Mouse (Mus musculus): ENCODE measurements at regions not wholly inside any gene's neighbourhood (a gene's known extent, or its start where the extent isn't known, plus 50 kb on each side); places are given as distances from the start of the nearest gene placed in this dataset.

- Histone ChIP-seq H3K4me3 (ENCODE audit: insufficient read depth in 1 of 2, low read depth in 1 of 2, low read length in 2 of 2, poor library complexity in 1 of 2, severe bottlenecking in 1 of 2) (no peak overlapping the region), H3K9ac (ENCODE audit: insufficient read depth, low read depth, low read length, poor library complexity, severe bottlenecking) (no peak overlapping the region), H3K4me1 (ENCODE audit: control insufficient read depth in 2 of 2, insufficient read depth in 2 of 2, low read length in 2 of 2, poor library complexity in 1 of 2) (no peaks in the 10 kb centered on the region), H3K9me3 (ENCODE audit: control insufficient read depth, insufficient read depth, low read depth, low read length) (no peaks in the 10 kb centered on the region), H3K27ac (ENCODE audit: insufficient read depth, low read depth, low read length, poor library complexity, severe bottlenecking) (no peak overlapping the region), H3K36me3 (ENCODE audit: control insufficient read depth, insufficient read depth, low read length, poor library complexity, severe bottlenecking) (no peaks in the 10 kb centered on the region)
- in situ Hi-C loops (cut with MboI; ENCODE audit: low sequenced_read_pairs in 2 of 2, unreplicated experiment in 2 of 2), result no loop called here
- TF ChIP-seq HCFC1 (IDR thresholded peaks at IDR 0.05; ENCODE audit: borderline replicate concordance, insufficient read depth, low read length) (no peak), ZC3H11A (IDR thresholded peaks at IDR 0.05; ENCODE audit: borderline replicate concordance, low read depth, low read length) (no peak), MAFK (IDR thresholded peaks at IDR 0.05; ENCODE audit: insufficient read depth, low read depth, low read length) (no peak), ZNF384 (IDR thresholded peaks at IDR 0.05; ENCODE audit: low read depth, low read length) (no peak), CHD2 (IDR thresholded peaks at IDR 0.05; ENCODE audit: low read depth, low read length) (no peak)
- no peak for DNase-seq (ENCODE audit: low read depth, low spot score)
Observed at GRCm38 (mm10) chr3:115509658-115510057, 205.2 kb downstream of the S1pr1 start.

GRCm38 (mm10) chr3:115497420-115497819, 217.5 kb downstream of the S1pr1 start:
- in situ Hi-C loops (cut with MboI; ENCODE audit: low sequenced_read_pairs in 2 of 2, unreplicated experiment in 2 of 2), result no loop called here
- no peak overlapping the region for H3K4me3 ChIP-seq (ENCODE audit: insufficient read depth in 1 of 2, low read depth in 1 of 2, low read length in 2 of 2, poor library complexity in 1 of 2, severe bottlenecking in 1 of 2)
- H3K9ac ChIP-seq (ENCODE audit: insufficient read depth, low read depth, low read length, poor library complexity, severe bottlenecking), result no peak overlapping the region
- no peak for DNase-seq (ENCODE audit: low read depth, low spot score)
- H3K36me3 ChIP-seq (ENCODE audit: control insufficient read depth, insufficient read depth, low read length, poor library complexity, severe bottlenecking), result no peaks in the 10 kb centered on the region
- H3K27ac ChIP-seq (ENCODE audit: insufficient read depth, low read depth, low read length, poor library complexity, severe bottlenecking), result no peak overlapping the region
- H3K4me1 ChIP-seq (ENCODE audit: control insufficient read depth in 2 of 2, insufficient read depth in 2 of 2, low read length in 2 of 2, poor library complexity in 1 of 2), result no peaks in the 10 kb centered on the region
- TF ChIP-seq MAFK (IDR thresholded peaks at IDR 0.05; ENCODE audit: insufficient read depth, low read depth, low read length) (no peak), ZC3H11A (IDR thresholded peaks at IDR 0.05; ENCODE audit: borderline replicate concordance, low read depth, low read length) (no peak), HCFC1 (IDR thresholded peaks at IDR 0.05; ENCODE audit: borderline replicate concordance, insufficient read depth, low read length) (no peak), CHD2 (IDR thresholded peaks at IDR 0.05; ENCODE audit: low read depth, low read length) (no peak), ZNF384 (IDR thresholded peaks at IDR 0.05; ENCODE audit: low read depth, low read length) (peak; percentile 26; the same call in 1 of the 2 replicates)
- H3K9me3 ChIP-seq (ENCODE audit: control insufficient read depth, insufficient read depth, low read depth, low read length), result no peaks in the 10 kb centered on the region

GRCm38 (mm10) chr3:115496110-115496509, 218.8 kb downstream of the S1pr1 start:
- in situ Hi-C loops (cut with MboI; ENCODE audit: low sequenced_read_pairs in 2 of 2, unreplicated experiment in 2 of 2), result no loop called here

GRCm38 (mm10) chr3:115495692-115496091, 219.2 kb downstream of the S1pr1 start:
- no peaks in the 10 kb centered on the region for H3K4me1 ChIP-seq (ENCODE audit: control insufficient read depth in 2 of 2, insufficient read depth in 2 of 2, low read length in 2 of 2, poor library complexity in 1 of 2)
- no peak for TF ChIP-seq HCFC1 (IDR thresholded peaks at IDR 0.05; ENCODE audit: borderline replicate concordance, insufficient read depth, low read length)
- TF ChIP-seq ZC3H11A (IDR thresholded peaks at IDR 0.05; ENCODE audit: borderline replicate concordance, low read depth, low read length), result no peak
- no peak for TF ChIP-seq CHD2 (IDR thresholded peaks at IDR 0.05; ENCODE audit: low read depth, low read length)
- no peak for TF ChIP-seq ZNF384 (IDR thresholded peaks at IDR 0.05; ENCODE audit: low read depth, low read length)
- no peak for TF ChIP-seq MAFK (IDR thresholded peaks at IDR 0.05; ENCODE audit: insufficient read depth, low read depth, low read length)
- no peaks in the 10 kb centered on the region for H3K36me3 ChIP-seq (ENCODE audit: control insufficient read depth, insufficient read depth, low read length, poor library complexity, severe bottlenecking)
- no peak overlapping the region for H3K4me3 ChIP-seq (ENCODE audit: insufficient read depth in 1 of 2, low read depth in 1 of 2, low read length in 2 of 2, poor library complexity in 1 of 2, severe bottlenecking in 1 of 2)
- DNase-seq (ENCODE audit: low read depth, low spot score), result no peak
- no peak overlapping the region for H3K9ac ChIP-seq (ENCODE audit: insufficient read depth, low read depth, low read length, poor library complexity, severe bottlenecking)
- in situ Hi-C loops (cut with MboI; ENCODE audit: low sequenced_read_pairs in 2 of 2, unreplicated experiment in 2 of 2), result no loop called here
- no peaks in the 10 kb centered on the region for H3K9me3 ChIP-seq (ENCODE audit: control insufficient read depth, insufficient read depth, low read depth, low read length)
- no peak overlapping the region for H3K27ac ChIP-seq (ENCODE audit: insufficient read depth, low read depth, low read length, poor library complexity, severe bottlenecking)

More at GRCm38 (mm10) chr3:115496110-115496509, 218.8 kb downstream of the S1pr1 start:
- Histone ChIP-seq H3K27ac (ENCODE audit: insufficient read depth, low read depth, low read length, poor library complexity, severe bottlenecking) (no peak overlapping the region), H3K9me3 (ENCODE audit: control insufficient read depth, insufficient read depth, low read depth, low read length) (no peaks in the 10 kb centered on the region), H3K4me1 (ENCODE audit: control insufficient read depth in 2 of 2, insufficient read depth in 2 of 2, low read length in 2 of 2, poor library complexity in 1 of 2) (no peaks in the 10 kb centered on the region), H3K36me3 (ENCODE audit: control insufficient read depth, insufficient read depth, low read length, poor library complexity, severe bottlenecking) (no peaks in the 10 kb centered on the region), H3K4me3 (ENCODE audit: insufficient read depth in 1 of 2, low read depth in 1 of 2, low read length in 2 of 2, poor library complexity in 1 of 2, severe bottlenecking in 1 of 2) (no peak overlapping the region), H3K9ac (ENCODE audit: insufficient read depth, low read depth, low read length, poor library complexity, severe bottlenecking) (no peak overlapping the region)
- no peak for DNase-seq (ENCODE audit: low read depth, low spot score)
- TF ChIP-seq ZNF384 (IDR thresholded peaks at IDR 0.05; ENCODE audit: low read depth, low read length) (no peak), HCFC1 (IDR thresholded peaks at IDR 0.05; ENCODE audit: borderline replicate concordance, insufficient read depth, low read length) (no peak), MAFK (IDR thresholded peaks at IDR 0.05; ENCODE audit: insufficient read depth, low read depth, low read length) (no peak), CHD2 (IDR thresholded peaks at IDR 0.05; ENCODE audit: low read depth, low read length) (no peak), ZC3H11A (IDR thresholded peaks at IDR 0.05; ENCODE audit: borderline replicate concordance, low read depth, low read length) (no peak)

GRCm38 (mm10) chr3:115468980-115469379, 245.9 kb downstream of the S1pr1 start:
- Histone ChIP-seq H3K4me3 (ENCODE audit: insufficient read depth in 1 of 2, low read depth in 1 of 2, low read length in 2 of 2, poor library complexity in 1 of 2, severe bottlenecking in 1 of 2) (no peak overlapping the region), H3K4me1 (ENCODE audit: control insufficient read depth in 2 of 2, insufficient read depth in 2 of 2, low read length in 2 of 2, poor library complexity in 1 of 2) (no peaks in the 10 kb centered on the region), H3K27ac (ENCODE audit: insufficient read depth, low read depth, low read length, poor library complexity, severe bottlenecking) (no peak overlapping the region), H3K36me3 (ENCODE audit: control insufficient read depth, insufficient read depth, low read length, poor library complexity, severe bottlenecking) (no peaks in the 10 kb centered on the region), H3K9me3 (ENCODE audit: control insufficient read depth, insufficient read depth, low read depth, low read length) (no peaks in the 10 kb centered on the region), H3K9ac (ENCODE audit: insufficient read depth, low read depth, low read length, poor library complexity, severe bottlenecking) (no peak overlapping the region)
- in situ Hi-C loops (cut with MboI; ENCODE audit: low sequenced_read_pairs in 2 of 2, unreplicated experiment in 2 of 2), result no loop called here
- DNase-seq (ENCODE audit: low read depth, low spot score), result no peak
- TF ChIP-seq MAFK (IDR thresholded peaks at IDR 0.05; ENCODE audit: insufficient read depth, low read depth, low read length) (no peak), ZC3H11A (IDR thresholded peaks at IDR 0.05; ENCODE audit: borderline replicate concordance, low read depth, low read length) (no peak), HCFC1 (IDR thresholded peaks at IDR 0.05; ENCODE audit: borderline replicate concordance, insufficient read depth, low read length) (no peak), ZNF384 (IDR thresholded peaks at IDR 0.05; ENCODE audit: low read depth, low read length) (no peak), CHD2 (IDR thresholded peaks at IDR 0.05; ENCODE audit: low read depth, low read length) (no peak)
